Comparison of ENCODE assay signal across 8 mouse cellular contexts in the genomic region with DNA sequence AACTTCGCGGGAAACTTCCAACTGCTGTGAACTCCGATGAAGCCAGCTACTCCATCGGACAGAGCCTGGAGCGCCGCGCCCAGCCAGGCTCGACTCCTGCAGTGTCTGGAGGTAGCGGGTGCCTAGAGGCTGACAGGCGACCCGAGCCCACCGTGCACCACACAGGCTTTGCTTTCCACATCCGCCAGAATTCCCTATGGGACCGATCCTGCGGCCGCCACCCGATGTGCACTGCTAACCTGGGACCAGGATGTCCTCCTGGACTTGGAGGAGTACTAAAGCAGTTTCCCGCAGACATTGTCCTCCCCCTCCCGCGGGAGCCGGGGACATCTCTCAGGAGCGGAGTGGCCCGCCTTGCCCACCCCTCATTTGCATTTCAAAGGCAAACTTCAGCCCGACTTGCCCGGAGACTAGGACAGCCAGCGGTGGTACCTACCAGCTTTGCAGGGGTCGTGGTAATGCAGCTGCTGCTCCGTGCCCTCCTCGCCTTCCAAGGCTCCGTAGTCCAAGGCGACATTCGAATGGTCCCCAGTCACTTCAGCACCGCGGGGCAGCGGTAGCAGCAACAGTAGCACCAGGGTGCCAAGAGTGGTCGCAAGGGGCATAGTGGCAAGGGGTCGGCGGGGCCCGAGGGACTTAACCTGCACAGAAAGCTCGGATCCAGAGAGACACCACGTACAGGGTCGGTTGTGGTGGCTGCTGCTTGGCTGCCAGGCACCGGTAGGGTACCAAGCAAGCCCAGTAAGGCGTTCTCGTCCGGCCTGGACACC. TPM values are rescaled to one million over a fixed set of nuclear protein-coding genes. Genes with fewer than 3 reads are reported as not detected.
A peak's percentile ranks its signal among the peaks of the same experiment; 100 is the strongest.
DNase-seq lines count a peak whose midpoint lies in the region; ATAC-seq and TF ChIP-seq lines count a peak whose summit lies in the region.

No protein-coding gene starts in this region.

- H3K9ac ChIP-seq in forebrain, embryonic 16.5 days (replicated peaks; ENCODE audit: low read depth, low read length) = peak overlapping the region; percentile 53
- peak overlapping the region; percentile 40 for H3K9ac ChIP-seq in limb, embryonic 14.5 days (ENCODE audit: low read depth, low read length, severe bottlenecking)

- peaks cover 5% of the 10 kb centered on the region for H3K36me3 ChIP-seq in E14TG2a.4 (ENCODE audit: insufficient read depth, low read length)
- H3K36me3 ChIP-seq in forebrain, embryonic 16.5 days (ENCODE audit: control insufficient read depth, insufficient read depth) = no peaks in the 10 kb centered on the region
- H3K36me3 ChIP-seq in limb, embryonic 14.5 days (ENCODE audit: control insufficient read depth, insufficient read depth, low read length) = peaks cover 2% of the 10 kb centered on the region

- H3K9me3 ChIP-seq in E14TG2a.4 (ENCODE audit: low read length) = peaks cover 10% of the 10 kb centered on the region
- H3K9me3 ChIP-seq in forebrain, embryonic 16.5 days (ENCODE audit: control insufficient read depth, low read length) = no peaks in the 10 kb centered on the region
- H3K9me3 ChIP-seq in limb, embryonic 14.5 days (ENCODE audit: control insufficient read depth, low read length) = no peaks in the 10 kb centered on the region

- H3K4me3 ChIP-seq in E14TG2a.4 (replicated peaks; ENCODE audit: low read length) = peak overlapping the region; percentile 77
- H3K4me3 ChIP-seq in forebrain, embryonic 16.5 days (replicated peaks; ENCODE audit: low read length) = peak overlapping the region; percentile 44
- peak overlapping the region; percentile 43 for H3K4me3 ChIP-seq in limb, embryonic 14.5 days (replicated peaks; ENCODE audit: low read length)

- H3K4me2 ChIP-seq in forebrain, embryonic 16.5 days (ENCODE audit: low read length) = peak overlapping the region; percentile 82
- H3K4me2 ChIP-seq in limb, embryonic 14.5 days (replicated peaks; ENCODE audit: low read depth, low read length, severe bottlenecking) = peak overlapping the region; percentile 96

- DNase-seq in 3134 (ENCODE audit: extremely low read depth, insufficient read length, low spot score) = peak; percentile 19
- DNase-seq in limb, embryonic 14.5 days (ENCODE audit: low spot score) = no peak
- DNase-seq in spleen, postnatal 36 days (ENCODE audit: low spot score in 2 of 2) = no peak
- DNase-seq in layer of hippocampus, postnatal 36 days = no peak
- no peak for DNase-seq in right cerebral cortex, postnatal 25 days

- ATAC-seq in forebrain, embryonic 16.5 days = peak; percentile 18; the same call in 1 of the 2 replicates
- ATAC-seq in limb, embryonic 14.5 days (ENCODE audit: low FRiP score, low read depth) = no peak
- no peak for ATAC-seq in cerebellum, adult (ENCODE audit: insufficient number of reproducible peaks, low FRiP score, low TSS enrichment)

- WGBS in forebrain, embryonic 16.5 days = under 1% methylated on average over 46 of the region's 46 CpGs
- under 1% methylated on average over 46 of the region's 46 CpGs for WGBS in limb, embryonic 14.5 days

- no peak for TF ChIP-seq CTCF in E14TG2a.4 (conservative IDR thresholded peaks at IDR 0.05; ENCODE audit: low read length)

- peaks cover 21% of the 10 kb centered on the region for H3K4me1 ChIP-seq in E14TG2a.4 (replicated peaks; ENCODE audit: low read depth, low read length)
- H3K4me1 ChIP-seq in forebrain, embryonic 16.5 days (replicated peaks; ENCODE audit: control insufficient read depth, insufficient read depth, low read length) = peaks cover 18% of the 10 kb centered on the region
- H3K4me1 ChIP-seq in limb, embryonic 14.5 days (ENCODE audit: control insufficient read depth, insufficient read depth, low read length) = peaks cover 9% of the 10 kb centered on the region

- H3K27ac ChIP-seq in forebrain, embryonic 16.5 days (ENCODE audit: low read length) = no peak overlapping the region
- no peak overlapping the region for H3K27ac ChIP-seq in limb, embryonic 14.5 days (replicated peaks; ENCODE audit: low read depth, low read length)

- peaks cover 52% of the 10 kb centered on the region for H3K27me3 ChIP-seq in E14TG2a.4 (ENCODE audit: insufficient read depth, low read length)
- H3K27me3 ChIP-seq in forebrain, embryonic 16.5 days (replicated peaks; ENCODE audit: control insufficient read depth, insufficient read depth, low read length) = peaks cover 19% of the 10 kb centered on the region
- H3K27me3 ChIP-seq in limb, embryonic 14.5 days (ENCODE audit: control insufficient read depth, insufficient read depth, low read length) = peaks cover 34% of the 10 kb centered on the region

- TF ChIP-seq POLR2A in limb, embryonic 14.5 days (IDR thresholded peaks at IDR 0.05; ENCODE audit: borderline replicate concordance, extremely low read depth, insufficient read depth, insufficient read length) = no peak

RNA-seq across cellular contexts. Expression of gene Tll2, which starts 0.4 kb away (rescaled TPM):
- polyA plus RNA-seq in forebrain, embryonic 16.5 days (2015; fragmentation: Nextera tagmentation; extraction: Ambion mirVana) = 0.61 and 0.67 TPM in 2 replicates
- polyA plus RNA-seq in limb, embryonic 14.5 days (2012; rRNA removed) = 1.7 and 1.9 TPM in 2 replicates
- polyA plus RNA-seq in limb, embryonic 14.5 days (2014; fragmentation: Nextera tagmentation; extraction: Ambion mirVana) = 0.61 and 1.0 TPM in 2 replicates
- under 1 TPM; 0.58 to 0.85 TPM for total RNA-seq in layer of hippocampus, postnatal 36 days (2021)

RNA-seq across cellular contexts. Expression of gene Tm9sf3, which starts 57.6 kb away (rescaled TPM):
- 88.7 and 104 TPM in 2 replicates for polyA plus RNA-seq in forebrain, embryonic 16.5 days (2015; fragmentation: Nextera tagmentation; extraction: Ambion mirVana)
- polyA plus RNA-seq in limb, embryonic 14.5 days (2012; rRNA removed) = 132 and 138 TPM in 2 replicates
- 165 and 166 TPM in 2 replicates for polyA plus RNA-seq in limb, embryonic 14.5 days (2014; fragmentation: Nextera tagmentation; extraction: Ambion mirVana)
- 100 to 1,000 TPM; 121 to 128 TPM for total RNA-seq in layer of hippocampus, postnatal 36 days (2021)
